Mouse (Mus musculus) kidney, adult 11 months (tissue): Measurements from ENCODE around the gene 9130230L23Rik.

ENCODE experiments used
- DNase-seq: peaks from one replicate; pipeline ENCODE4 v3.0.0; 2022

Gene 9130230L23Rik

GRCm38 (mm10) chr5:66004134-66004925 lies at the start of gene 9130230L23Rik:
9130230L23Rik (minus strand) TSS chr5:66004285.
- DNase-seq, result no peak

- peak; percentile 94 for DNase-seq
Measured at GRCm38 (mm10) chr5:66052777-66053548, 48.9 kb upstream of the 9130230L23Rik start.

- DNase-seq, result no peak
Measured at GRCm38 (mm10) chr5:66050841-66051240, 46.8 kb upstream of the 9130230L23Rik start.

GRCm38 (mm10) chr5:66046356-66046755 lies 42.3 kb upstream of the 9130230L23Rik start:
- no peak for DNase-seq

GRCm38 (mm10) chr5:66043897-66044296 lies 39.8 kb upstream of the 9130230L23Rik start:
- peak; percentile 51 for DNase-seq

- no peak for DNase-seq
Measured at GRCm38 (mm10) chr5:66042651-66043340, 38.7 kb upstream of the 9130230L23Rik start.

GRCm38 (mm10) chr5:66040744-66041279 lies 36.7 kb upstream of the 9130230L23Rik start:
- peak; percentile 30 for DNase-seq

GRCm38 (mm10) chr5:66039813-66040212 lies 35.7 kb upstream of the 9130230L23Rik start:
- no peak for DNase-seq

- no peak for DNase-seq
Measured at GRCm38 (mm10) chr5:66037066-66037465, 33.0 kb upstream of the 9130230L23Rik start.

- no peak for DNase-seq
Measured at GRCm38 (mm10) chr5:66036440-66037054, 32.5 kb upstream of the 9130230L23Rik start.

GRCm38 (mm10) chr5:66034375-66035195 lies 30.5 kb upstream of the 9130230L23Rik start:
- DNase-seq, result peak; percentile 80

- peak; percentile 47 for DNase-seq
Measured at GRCm38 (mm10) chr5:66032826-66033225, 28.7 kb upstream of the 9130230L23Rik start.

- no peak for DNase-seq
Measured at GRCm38 (mm10) chr5:66031699-66032098, 27.6 kb upstream of the 9130230L23Rik start.

- DNase-seq, result no peak
Measured at GRCm38 (mm10) chr5:66028232-66028631, 24.1 kb upstream of the 9130230L23Rik start.

GRCm38 (mm10) chr5:66027206-66027605 lies 23.1 kb upstream of the 9130230L23Rik start:
- DNase-seq, result no peak

- DNase-seq, result no peak
Measured at GRCm38 (mm10) chr5:66026796-66027195, 22.7 kb upstream of the 9130230L23Rik start.

- DNase-seq, result no peak
Measured at GRCm38 (mm10) chr5:66015449-66015961, 11.4 kb upstream of the 9130230L23Rik start.

GRCm38 (mm10) chr5:66014437-66014836 lies 10.4 kb upstream of the 9130230L23Rik start:
- DNase-seq, result peak; percentile 78

- DNase-seq, result peak; percentile 65
Measured at GRCm38 (mm10) chr5:66013999-66014398, 9.9 kb upstream of the 9130230L23Rik start.

GRCm38 (mm10) chr5:66008245-66008967 lies 4.3 kb upstream of the 9130230L23Rik start:
- no peak for DNase-seq
